Mouse (Mus musculus) monocyte, adult 5-6 weeks (primary cell): Measurements from ENCODE around the gene Smyd1. TPM values are rescaled to one million over a fixed set of nuclear protein-coding genes. Genes with fewer than 3 reads are reported as not detected.

Experiments used
- ATAC-seq: fragments of 153-309, 156-312 bp; replicated peaks from 2 replicates; pipeline ENCODE4 v1.8.0; 2017; ENCODE audit warnings: mild to moderate bottlenecking; ENCODE audit not compliant: low TSS enrichment, insufficient number of reproducible peaks, severe bottlenecking, poor library complexity, low FRiP score
- total RNA-seq: library from RNA; stranded (forward); fragments of 200-1000, 200-491, 200-594 nt; gene quantifications from 3 replicates; pipeline ENCODE4 v1.2.3, GENCODE M21; 2017

The Smyd1 gene
- total RNA-seq, 1 experiment from 2014 or later: not detected

DNA sequence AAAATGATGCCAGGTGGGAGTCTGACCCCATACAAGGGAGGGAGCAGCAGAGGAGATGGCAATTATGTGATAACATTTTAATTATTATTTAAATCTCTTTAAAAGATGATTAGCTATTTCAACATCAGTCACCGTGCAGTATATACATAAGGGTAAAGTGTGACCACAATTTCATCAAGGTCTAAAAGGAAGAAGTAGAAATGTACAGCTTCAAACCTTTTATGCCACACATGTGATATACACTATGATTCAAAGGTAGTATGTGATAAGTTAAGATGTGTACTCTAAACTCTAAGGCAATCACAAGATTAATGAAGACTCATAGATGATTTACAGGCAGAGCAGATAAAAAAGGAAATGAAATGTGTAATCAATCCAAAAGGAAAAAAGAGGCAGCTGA is 141.4 kb downstream of the Smyd1 start:
- no peak for ATAC-seq

DNA sequence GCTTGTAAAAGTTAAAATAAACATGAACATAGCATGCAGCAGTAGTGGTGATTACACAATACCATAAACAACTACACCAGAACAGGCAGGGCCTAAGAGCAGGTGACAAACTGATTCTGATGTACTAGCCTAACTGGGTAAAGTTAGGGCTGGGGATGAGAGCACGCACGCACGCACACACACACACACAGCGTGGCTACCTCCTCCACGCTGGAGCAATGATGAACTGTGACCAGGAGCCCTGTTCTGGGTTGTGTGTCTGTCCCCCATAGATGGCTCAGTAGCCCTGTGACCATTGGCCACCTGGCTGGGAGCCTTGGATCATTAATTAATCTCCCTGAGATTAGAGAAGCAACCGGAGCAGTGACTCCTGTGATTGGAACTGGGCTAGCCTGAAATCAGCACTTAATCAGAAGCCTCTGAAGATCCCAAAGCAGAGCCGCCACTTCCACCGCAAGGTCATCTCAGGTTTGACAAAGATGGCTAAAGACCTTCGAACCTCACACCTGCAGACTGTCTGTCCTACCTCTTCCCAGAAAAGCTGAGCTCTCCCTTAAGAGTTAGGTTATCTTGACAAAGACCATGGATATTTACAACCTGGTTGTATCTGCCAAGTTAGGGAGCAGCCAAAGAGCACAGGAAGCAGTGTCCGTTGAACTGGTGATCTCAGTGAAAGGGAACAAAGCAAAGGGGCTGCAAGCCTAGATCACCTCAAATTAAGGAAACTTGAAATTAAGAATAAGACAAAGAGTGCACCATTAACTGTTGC is 149.0 kb downstream of the Smyd1 start:
- ATAC-seq: no peak

DNA sequence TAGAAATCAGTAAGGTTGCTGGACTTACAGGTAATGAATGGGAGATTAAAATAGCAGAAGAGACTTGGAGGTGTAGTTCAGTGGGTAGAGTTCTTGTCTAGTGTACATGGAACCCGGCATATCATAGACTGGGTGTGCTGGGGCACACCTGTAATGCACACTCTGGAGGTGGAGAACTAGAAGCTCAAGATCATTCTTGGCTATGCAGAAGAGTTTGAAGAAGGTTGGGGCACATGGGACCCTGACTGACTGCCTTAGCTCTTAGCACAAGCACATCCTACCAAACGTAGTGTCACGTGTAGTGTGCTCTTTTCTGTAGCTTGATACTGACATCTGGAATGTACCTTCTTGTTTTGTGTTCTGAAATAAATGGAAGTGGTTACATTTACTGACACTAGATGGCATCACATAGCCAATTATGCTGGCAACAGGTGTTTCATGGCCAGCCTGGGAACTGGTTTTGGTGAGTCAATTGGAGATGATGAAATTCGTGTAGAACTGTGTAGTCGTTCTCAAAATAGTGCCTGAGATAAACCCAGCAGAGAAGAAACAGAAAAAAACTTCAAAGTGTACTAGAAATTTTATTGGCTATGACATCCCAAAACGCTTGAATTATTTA is 155.4 kb downstream of the Smyd1 start:
- no peak for ATAC-seq

DNA sequence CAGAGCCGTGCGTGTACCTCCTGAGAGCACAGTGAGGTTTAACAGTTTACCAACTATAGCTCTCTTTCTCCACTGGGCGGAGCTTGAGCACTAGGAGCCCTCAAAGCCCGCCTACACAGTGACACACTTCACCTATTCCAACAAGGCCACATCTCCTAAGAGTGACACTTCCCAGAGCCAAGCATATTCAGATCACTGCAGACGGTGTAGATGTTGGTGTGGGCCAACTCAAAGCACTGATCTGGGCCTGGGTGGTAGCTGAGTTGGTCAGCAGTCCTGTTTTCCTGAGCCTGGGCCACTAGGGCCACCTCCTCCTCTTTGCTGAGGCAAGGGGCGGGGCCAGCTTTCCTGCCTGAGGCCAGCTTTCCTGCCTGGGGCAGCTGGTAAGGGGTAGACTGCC is 157.6 kb downstream of the Smyd1 start:
- ATAC-seq: no peak

Other genes with a start within 250 kb of the Smyd1 start
- not detected in 3 replicates for gene Thnsl2, start 177.8 kb downstream of the Smyd1 start, total RNA-seq
- not detected in 3 replicates for gene Fabp1, start 122.4 kb downstream of the Smyd1 start, total RNA-seq
- gene Krcc1, start 50.6 kb downstream of the Smyd1 start, total RNA-seq: 140 to 151 TPM (median 149 TPM) in 3 replicates
- 2.2 to 2.3 TPM in 2 of 3 replicates, not detected in the other for gene Cd8b1, start 555 bp upstream of the Smyd1 start, total RNA-seq
- 2.0 to 4.0 TPM in 2 of 3 replicates, not detected in the other for gene Cd8a, start 51.2 kb upstream of the Smyd1 start, total RNA-seq
- gene Rmnd5a, start 118.4 kb upstream of the Smyd1 start, total RNA-seq: 50.1 to 58.5 TPM (median 56.7 TPM) in 3 replicates
- 42.9 to 54.1 TPM (median 53.0 TPM) in 3 replicates for gene Rnf103, start 171.7 kb upstream of the Smyd1 start, total RNA-seq
- 186 to 287 TPM (median 285 TPM) in 3 replicates for gene Chmp3, start 221.6 kb upstream of the Smyd1 start, total RNA-seq